Mouse (Mus musculus): ENCODE measurements around the gene Nsg2.

The Nsg2 gene

DNA sequence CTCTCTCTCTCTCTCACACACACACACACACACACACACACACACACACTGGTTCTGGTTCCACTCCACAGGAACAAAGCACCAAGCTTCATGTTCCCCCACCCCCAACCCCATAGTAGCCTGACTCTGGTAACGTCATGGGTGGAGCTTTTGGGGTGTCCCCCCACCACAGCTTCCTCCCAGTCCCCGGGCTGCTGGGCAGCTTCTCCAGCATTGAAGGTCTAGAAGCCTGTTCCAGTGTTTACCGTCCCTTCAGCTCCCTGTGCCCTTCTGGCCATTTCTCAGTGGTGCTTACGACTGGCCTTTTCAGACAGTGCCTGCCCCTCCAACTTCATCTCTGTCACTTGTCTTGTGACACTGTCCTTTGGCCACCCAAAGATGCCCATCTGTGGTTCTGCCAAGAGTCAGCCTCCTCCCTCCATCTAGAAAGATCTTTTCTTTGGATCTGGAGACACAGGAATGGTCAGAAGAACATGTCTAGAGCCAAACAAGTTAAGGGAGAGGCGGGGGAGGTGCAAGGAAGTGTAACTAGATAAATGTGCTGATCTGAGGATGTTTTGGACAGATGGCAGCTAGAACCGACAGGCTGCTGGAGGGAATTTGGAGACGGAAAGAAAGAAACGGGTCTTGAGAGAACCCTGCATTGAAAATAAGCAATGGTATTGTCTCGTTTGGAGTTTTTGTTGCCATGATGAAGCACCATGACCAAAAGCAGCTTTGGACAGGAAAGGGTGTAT lies 11.8 kb downstream of the Nsg2 start:
- peak in 1 of 2 experiments; percentile 22 for DNase-seq (ENCODE audit: low spot score in 2 of 2)

DNA sequence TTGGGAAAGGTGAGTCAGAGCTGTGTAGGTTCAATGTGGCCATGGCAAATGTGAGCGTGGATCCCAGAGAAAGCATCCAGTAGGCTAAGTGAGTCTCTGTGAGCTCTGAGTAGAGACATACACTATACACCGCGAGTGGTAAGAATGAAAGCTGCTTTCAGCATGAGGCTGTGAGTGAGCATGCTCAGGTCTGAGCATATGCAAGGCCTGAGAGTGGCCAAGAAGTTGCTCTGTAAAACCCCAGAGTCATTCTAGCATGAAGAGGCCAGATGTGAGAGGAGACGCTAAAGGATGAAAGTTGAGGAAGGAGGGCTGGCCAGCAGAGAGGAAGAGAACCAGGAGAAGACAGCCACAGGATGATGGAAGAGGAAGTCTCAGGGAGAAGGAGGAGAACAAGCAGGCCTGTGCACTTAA lies 12.8 kb downstream of the Nsg2 start:
- no peak for DNase-seq (ENCODE audit: low spot score in 2 of 2)

DNA sequence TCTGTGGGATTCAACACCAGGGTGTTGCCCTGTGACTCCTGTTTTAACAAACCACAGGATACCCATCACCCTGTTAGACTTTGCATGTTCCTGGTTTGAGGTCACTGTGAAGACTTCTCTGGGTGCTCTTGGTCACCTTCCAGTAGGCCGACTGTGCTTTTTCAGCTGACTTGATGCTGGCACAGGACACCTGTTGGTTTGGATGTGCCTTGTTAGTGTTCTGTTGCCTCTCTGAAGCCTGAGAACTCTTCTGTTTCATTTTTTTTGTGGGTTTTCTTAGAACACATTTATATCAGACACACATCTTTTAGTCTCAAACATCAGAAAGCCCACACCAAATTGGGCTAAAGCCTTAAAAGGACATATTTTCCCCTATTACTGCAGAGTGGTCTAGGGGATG lies 13.3 kb downstream of the Nsg2 start:
- no peak for DNase-seq (ENCODE audit: low spot score in 2 of 2)

DNA sequence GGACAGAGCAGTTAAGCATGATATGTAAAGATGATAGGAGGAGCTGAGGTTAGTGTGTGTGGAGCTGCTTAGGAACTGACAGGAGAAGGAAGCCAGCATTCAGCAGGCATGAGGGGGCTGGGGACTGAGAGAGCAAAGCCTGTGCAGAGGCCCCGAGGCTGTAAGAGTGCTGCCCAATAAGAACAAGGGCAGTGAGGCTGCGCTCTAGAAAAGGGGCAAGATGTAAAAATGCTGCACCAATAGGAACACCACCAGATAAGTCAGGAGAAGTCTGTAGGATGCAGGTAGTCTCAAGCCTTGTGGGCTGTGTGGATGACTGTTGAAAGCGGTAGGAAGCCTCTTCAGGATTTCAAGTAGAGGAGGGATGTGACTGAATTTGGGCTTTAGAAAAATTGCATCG lies 17.9 kb downstream of the Nsg2 start:
- DNase-seq (ENCODE audit: low spot score in 2 of 2): no peak

DNA sequence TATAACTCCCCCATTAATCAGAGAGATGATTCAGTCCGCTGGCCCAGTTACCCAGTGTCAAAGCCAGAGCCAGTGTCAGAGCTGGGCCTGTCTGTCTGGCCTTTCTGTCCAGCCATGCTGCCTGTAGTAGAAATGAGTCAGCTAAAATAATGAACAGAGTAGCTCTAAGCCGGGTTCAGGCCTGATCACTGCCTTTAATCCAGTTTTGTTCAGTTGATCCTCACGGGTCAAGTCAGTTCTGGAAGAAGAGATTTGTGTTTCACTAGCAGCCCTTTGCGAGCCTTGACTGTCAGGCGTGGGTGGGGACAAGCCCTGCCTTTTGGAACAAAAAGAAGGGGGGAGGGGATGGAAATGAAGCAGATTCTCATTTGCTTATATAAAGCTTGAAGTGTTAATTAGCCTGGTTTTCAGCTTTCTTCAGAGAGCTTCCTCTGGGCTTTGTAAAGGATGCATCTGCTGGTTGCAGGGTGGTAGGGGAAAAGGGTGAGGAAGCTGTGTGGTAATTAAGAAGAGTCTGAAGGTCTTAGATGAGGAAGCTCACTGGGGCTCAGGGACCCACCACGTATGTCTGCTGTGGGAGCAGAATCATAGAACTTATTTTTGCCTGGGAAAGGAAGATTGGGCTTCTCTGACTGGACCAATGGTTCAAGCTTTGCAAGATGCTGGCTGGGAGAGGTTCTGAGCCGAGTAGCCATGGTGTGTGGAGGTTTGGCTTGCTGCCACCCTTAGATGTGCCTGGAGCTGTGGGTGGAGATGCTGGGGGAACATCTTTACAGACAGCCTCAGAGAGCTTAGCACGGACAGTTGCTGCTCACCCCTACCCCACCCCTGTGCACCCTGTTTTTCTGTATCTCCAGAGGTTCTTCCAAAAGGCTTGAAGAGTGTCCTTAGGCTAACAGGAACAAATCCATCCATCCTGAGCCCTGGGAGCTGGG lies 20.0 kb downstream of the Nsg2 start:
- no peak for DNase-seq (ENCODE audit: low spot score in 2 of 2)

DNA sequence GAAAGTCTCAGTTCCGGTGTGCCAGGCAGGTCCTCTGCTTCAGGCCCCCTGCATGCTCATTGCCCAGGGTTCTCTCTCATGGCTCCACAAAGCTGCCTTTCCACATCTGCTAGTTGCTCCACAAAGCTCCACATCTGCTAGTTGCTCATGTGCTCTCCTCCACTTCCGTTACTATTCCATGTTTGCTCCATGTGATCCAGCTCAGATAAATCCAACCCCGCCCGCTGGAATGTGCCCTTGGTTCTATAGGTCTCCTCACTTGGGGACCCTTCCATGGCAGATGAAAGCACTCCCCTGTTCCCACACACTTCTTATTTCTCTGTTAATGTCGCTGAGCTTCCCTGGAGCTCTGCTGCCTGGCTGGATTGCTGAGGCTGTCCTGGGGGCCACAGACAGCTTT lies 26.4 kb downstream of the Nsg2 start:
- no peak for DNase-seq (ENCODE audit: low spot score in 2 of 2)

DNA sequence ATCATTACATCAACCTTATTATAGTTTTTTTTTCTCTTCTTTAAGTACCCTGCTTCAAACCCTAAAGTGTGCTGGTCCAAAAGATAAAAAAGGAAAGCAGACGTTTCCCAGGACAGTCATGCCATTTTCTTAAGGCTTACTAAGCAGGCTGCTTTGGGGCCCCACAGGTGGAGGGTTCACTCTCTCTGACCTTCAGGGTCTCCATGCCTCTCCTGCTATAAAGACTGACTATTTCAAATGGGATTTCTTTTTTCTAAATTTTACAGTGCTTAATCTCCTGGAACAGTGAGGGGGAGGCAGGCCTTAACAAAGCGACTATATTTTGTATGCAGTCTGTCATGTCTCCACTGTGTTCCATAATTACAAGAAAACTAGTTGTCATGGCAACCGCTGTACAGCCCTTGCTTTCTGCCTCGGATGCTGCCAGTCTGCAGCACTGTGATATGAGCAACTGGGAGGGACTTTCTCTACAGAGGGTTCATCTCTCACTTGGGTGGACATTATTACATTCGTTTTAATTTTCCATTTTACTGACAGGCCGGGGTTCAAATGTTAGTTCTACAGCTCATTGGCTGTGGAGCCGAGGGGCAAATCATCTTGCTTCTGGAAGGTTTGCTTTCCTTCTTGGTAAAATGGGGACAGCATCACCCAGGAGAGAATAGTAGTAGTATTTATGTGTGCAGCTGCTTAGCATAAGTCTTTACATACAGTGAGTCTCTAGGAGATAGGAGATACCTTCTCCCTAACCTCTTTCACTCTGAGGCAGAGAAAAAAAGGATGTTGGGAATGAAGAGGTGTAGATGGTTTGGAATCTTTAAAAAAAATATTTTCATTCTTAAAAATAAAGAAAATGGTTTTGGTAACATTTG lies 27.4 kb downstream of the Nsg2 start:
- no peak for DNase-seq (ENCODE audit: low spot score in 2 of 2)

DNA sequence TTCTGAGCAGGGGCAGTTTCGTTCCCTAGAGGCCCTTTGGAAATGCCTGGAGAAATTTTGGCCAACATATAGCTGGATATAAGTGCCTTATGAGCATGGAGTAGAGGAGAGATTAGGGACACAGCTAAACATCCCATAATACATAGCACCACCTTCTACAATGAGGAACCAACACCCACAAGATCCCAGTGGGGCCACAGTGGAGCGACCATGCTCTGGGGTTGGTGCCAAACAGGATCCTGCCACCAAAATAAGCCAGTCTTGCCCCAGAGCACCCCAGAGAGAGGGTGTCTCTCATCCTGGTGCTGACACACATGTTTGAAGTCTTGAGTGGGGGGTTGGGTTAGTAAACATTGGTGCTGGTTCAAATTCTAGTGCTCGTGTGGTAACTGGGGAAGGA lies 28.3 kb downstream of the Nsg2 start:
- no peak for DNase-seq (ENCODE audit: low spot score in 2 of 2)

DNA sequence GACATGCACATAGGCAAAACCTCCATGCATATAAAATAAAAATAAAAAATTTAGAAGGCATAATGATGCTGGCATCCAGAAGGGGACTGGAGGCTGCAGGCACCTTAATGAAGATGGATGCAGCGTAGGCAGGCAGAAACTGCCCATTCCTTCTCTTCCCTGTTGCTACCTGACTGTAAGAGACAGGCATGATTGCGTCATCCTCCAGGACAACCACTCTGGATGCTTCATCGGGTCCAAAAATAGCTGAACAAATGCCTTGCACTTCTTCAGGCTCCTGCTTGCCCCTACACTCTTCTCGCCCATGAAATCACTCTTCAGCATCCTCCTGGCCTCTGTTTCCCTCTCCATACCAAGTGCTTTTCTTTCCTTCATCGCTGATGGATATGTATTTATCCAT lies 29.1 kb downstream of the Nsg2 start:
- no peak for DNase-seq (ENCODE audit: low spot score in 2 of 2)

DNA sequence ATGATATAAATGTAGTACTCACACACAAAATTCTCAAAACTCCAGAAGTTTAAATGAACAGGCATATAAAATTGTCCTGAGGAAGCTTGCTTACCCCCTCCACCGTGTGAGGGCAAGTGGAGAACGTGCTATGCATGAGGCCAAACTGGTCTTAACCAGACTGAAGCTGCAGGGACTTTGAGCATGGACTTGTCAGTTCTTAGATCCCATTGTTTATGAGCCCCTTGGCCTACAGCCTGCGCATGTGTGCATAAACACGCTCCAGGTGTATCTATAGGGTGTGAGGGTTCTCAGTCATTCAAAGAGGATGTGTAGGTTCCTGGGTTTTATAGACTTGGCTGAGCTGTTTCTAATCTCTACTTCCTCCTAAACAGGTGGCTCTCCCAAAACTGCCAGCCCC lies 31.1 kb downstream of the Nsg2 start:
- DNase-seq (ENCODE audit: low spot score in 2 of 2): no peak

DNA sequence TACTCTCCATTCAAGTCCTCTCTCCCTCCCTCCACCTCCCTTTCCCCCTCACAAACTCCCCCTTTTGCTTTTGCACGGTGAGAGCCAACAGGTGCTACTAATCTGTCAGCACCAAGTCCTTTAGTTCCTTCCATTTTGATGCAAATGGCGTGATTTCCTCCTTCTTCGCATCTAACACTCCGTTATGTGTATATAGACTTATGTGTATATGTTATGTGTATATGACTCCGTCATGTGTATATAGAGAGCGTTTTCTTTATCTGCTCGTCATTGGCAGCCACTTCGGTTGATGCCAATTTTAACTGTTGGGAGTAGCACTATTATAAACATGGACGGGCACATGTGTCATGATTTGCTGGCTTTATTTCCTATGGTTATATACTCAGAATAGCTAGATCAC lies 31.8 kb downstream of the Nsg2 start:
- no peak for DNase-seq (ENCODE audit: low spot score in 2 of 2)

DNA sequence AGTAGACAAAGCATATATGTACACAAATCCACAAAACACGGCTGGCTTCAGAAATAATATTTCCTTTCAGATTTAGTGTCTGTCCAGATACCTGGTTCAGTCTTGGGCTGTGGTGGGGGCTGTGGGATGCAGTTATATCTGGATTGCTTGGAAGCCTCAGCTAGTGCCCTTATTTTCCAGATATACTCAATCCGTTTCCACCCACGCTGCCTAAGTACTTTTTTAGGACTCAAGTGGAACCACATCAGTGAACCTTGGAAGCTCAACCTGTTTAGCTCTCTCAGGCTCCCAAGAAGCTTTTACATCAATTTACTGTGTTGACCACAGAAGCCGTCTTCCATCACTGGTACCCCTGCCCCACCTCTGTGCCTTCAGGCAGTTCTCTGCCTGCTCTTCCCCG lies 35.6 kb downstream of the Nsg2 start:
- no peak for DNase-seq (ENCODE audit: low spot score in 2 of 2)

DNA sequence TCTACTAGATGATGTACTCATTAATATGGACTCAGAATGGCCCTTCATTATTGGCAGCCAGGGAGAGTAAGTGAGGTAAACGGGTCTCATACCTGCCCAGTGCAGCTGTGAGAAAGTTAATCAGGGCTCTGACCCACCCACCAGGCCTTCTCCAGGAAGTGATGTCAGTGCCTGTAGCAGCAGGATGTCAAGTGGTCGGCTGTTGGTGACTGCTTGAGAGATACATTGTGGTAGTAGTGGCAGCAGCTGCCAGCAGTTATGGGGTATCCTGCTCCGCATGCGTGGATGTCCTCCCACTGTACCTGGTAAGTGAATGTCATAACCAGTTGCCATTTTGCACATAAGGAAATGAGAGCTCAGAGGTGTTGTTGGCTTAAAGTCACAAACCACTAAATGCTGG lies 39.4 kb downstream of the Nsg2 start:
- peak in 1 of 2 experiments; percentile 38 for DNase-seq (ENCODE audit: low spot score in 2 of 2)

DNA sequence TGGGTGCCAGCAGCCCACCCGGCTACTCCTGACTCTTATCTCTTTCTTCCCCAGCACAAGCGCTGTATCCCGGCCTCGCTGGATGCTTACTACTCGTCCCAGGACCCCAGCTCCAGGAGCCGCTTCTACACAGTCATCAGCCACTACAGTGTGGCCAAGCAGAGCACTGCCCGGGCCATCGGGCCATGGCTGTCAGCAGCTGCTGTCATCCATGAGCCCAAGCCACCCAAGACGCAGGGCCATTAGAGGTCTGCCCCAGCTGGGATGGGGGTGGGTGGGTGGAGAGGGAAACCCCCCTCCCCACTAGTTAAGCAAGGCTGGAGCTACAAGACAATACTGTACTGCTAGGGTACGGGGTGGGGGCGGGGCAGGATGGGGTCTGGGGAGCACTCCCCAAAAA lies 57.1 kb downstream of the Nsg2 start:
- no peak for DNase-seq (ENCODE audit: low spot score in 2 of 2)

DNA sequence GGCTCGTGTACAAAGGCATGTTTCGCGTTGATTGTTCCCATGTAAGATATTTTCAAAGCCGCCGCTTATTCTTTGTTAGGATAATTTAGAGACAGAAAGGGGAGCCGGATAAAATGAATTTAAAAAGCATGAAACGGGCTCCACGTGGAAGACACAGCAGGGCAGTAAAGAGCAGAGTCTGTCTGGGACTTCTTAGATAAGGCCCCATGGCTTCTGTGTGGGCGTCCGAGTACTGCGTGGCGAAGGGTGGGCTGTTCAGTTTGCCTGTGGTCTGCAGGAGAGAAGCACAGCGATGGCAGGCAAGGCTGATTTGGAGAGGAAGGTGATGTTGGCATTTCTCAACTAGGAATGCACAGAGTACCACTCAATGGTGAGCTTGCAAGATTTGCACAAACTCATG lies 57.6 kb downstream of the Nsg2 start:
- DNase-seq (ENCODE audit: low spot score in 2 of 2): no peak

DNA sequence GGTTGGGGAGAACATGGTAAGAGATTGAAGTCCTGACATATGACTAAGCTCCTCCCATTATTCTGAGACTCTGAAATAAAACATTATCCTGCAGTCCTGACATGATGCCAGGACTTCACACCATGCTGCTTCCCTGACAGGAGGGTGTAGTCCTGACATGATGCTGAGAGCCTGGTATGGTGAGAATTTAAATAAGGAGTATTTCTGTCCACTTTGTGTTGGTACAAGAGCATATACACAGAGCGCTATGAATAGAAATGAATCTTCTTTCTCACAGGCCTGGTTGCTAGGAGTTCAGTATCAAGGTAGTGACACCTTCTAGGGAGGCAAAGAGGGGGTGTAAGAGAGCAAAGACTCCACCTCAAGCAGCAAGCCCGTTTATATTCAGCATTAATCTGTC lies 60.8 kb downstream of the Nsg2 start:
- DNase-seq (ENCODE audit: low spot score in 2 of 2): no peak

DNA sequence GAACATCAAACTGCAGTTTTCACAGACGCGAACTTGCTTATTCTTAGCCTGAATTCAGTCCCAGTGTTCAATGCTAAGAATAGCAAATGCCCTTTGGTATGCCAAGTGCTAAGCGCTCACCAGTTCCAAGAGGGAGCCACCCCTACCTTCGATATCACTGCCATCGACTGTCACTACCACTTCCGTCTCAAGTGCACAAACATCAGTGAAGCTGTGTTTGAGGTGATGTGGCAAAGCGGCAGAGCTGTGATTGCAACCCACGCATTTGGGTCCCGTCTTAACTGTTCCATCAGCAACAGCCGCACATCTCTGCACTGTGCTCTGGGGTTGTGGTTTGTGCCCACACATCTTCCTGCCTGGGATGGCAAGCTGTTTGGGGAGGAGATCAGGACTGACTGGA lies 61.6 kb downstream of the Nsg2 start:
- DNase-seq (ENCODE audit: low spot score in 2 of 2): peak in 1 of 2 experiments; percentile 16

DNA sequence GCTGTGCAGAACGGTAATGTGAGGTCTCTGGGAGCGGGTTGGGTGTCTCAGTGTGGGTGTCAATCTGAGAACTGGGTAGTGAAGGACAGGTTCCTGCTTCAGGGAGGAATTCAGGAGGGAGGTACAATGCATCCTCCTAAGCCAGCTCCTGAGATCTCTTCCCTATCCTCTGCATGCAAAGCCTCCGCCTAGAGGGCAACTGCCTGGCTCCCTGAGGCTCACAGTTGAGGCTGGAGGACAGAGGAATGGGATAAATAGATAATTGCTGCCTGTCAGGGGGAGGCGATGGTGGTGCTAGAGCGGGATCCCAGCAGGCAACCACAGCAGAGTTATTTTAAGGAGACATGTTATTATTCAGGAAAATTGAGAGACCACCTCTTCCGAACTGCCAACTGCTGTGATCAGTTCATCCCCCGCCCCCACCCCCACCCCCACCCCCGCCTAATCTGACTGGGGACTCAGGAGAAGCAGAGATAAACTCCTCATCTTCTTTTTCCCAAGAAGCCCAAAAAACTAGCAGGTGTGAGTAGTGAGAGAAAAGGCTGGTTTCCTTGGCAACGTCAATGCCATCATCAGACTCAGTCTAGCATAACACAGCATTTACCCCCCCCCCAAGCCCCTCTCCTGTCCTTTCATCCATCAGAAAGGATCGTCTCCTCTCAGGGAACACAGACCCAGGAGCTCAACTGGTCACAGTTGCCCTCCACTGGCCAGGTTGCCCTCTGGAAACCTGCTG lies 63.7 kb downstream of the Nsg2 start:
- no peak for DNase-seq (ENCODE audit: low spot score in 2 of 2)

DNA sequence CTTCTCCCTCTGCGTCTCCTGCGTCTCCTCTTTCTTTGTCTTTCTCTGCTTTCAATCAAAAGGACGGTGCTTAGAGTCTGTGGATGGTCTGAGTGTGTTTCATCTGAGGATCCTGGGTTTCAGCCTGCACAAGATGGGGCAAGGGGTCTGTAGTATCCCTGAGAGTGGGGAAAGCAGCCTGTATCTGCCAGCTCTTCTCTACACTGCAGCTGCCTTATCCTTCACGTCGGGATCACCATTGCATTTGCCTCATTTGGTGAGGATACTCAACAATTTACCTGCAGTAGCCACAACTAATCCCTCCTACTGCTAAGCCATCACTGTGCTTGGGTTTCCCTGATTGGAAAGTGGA lies 64.2 kb downstream of the Nsg2 start:
- no peak for DNase-seq (ENCODE audit: low spot score in 2 of 2)

DNA sequence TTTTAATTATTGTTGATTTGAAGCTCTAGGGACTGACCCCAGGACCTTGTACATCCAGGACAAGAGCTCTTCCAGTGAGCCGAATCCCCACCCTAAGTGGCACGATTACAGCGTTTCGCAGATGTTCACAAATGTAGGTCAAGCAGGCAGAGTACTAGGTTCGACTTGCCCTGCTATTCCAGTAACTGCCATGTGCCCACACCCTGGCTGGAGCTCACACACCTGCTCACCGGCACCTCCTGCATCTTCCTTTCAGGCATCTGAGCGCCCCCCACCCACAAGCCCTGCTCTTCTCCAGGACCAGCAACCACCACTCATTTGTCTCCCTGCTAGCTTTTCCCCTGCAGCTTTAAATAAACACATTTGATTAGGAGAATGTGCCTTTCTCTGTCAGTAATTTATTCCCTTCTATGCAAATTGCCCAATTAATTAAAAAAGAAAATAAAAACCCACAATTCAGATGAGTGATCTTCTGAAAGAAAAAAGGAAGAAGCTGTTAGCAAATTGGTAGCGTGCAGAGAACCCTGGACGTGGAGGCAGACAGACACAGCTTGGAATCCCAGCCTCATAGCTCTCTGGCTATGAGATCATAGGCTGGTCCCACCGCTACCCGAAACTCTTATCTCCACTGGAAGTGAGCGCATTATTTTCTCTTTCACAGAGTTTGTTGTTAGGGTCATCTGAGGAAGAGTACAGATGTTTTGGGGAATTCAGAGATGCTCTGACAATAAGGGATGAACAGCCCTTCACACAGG lies 68.7 kb downstream of the Nsg2 start:
- no peak for DNase-seq (ENCODE audit: low spot score in 2 of 2)

DNA sequence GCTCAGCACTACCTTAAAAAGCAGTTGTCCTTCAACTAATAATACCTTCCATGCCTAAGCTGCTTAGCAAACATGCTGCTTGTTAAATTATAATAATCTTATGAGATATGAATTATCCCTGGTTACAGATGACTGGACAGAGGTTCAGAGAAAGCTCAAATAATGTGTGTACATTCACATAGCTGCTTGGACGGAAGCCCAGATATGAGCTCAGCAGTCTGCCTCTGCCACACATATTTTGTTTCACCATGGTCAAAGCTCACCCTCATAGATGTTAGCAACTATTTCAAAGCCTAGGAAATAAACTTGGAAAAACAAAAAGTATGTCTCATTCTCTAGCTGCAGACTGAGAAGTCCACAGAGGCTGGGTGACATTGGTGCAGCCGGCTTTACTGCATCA lies 74.9 kb downstream of the Nsg2 start:
- DNase-seq (ENCODE audit: low spot score in 2 of 2): no peak
